8 mouse cellular contexts compared by ENCODE assay signal in the genomic region with DNA sequence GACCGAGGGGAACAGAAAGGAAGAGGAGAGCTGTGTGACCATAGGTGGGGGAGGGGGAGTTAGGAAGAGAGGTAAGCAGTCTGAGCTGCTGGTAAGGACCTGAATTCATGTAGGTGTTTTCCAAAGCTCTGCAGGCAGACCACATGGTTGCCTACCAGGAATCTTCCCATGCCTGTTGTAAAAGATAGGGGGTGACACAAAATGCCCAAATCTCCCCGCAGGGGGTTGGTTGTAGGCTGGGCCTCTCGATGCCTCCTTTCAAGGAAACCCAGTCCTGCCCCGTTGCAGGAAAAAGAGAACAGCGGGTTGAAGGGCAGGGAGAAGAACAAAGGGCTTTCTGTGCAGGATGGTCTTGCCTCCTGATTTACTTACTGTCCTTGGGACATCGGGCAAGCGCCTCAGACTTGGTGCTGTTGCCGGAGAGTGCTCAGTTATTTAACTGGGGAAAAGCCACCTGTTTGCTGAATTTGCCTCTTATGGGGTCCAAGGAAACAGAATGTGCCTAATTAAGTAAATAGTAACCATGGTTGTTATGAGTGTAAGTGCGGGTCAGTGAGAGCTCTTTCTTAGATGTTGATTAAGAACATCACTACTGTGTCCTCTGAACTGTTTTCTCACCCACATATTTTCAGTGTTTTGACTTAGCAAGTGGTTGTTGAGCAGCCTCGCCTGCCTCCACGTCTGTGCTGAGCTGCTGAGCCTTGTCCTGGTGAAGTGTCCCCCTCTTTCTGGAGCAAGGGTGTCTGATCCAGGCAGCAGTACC.
DNase-seq lines count a peak whose midpoint lies in the region; ATAC-seq and TF ChIP-seq lines count a peak whose summit lies in the region.

No protein-coding gene starts in this region.

- no peaks in the 10 kb centered on the region for H3K9me3 ChIP-seq in forebrain, postnatal 0 days (ENCODE audit: low read length)
- no peaks in the 10 kb centered on the region for H3K9me3 ChIP-seq in hindbrain, embryonic 16.5 days (ENCODE audit: control insufficient read depth, low read length)
- H3K9me3 ChIP-seq in limb, embryonic 12.5 days = no peaks in the 10 kb centered on the region
- H3K9me3 ChIP-seq in midbrain, embryonic 13.5 days = no peaks in the 10 kb centered on the region

- DNase-seq in heart, adult 11 months = peak; percentile 96
- no peak for DNase-seq in heart, adult 8-10 months (ENCODE audit: low spot score)
- DNase-seq in cerebellum, adult 8-10 months = peak; percentile 41
- no peak for DNase-seq in forebrain, postnatal 0 days

- 0 out of 2 replicates have a peak, but pooled peaks cover 5% of the 10 kb centered on the region for H3K4me1 ChIP-seq in forebrain, postnatal 0 days (ENCODE audit: insufficient read depth)
- peaks cover 13% of the 10 kb centered on the region for H3K4me1 ChIP-seq in hindbrain, embryonic 16.5 days (ENCODE audit: control insufficient read depth, insufficient read depth, low read depth, low read length)
- peaks cover 14% of the 10 kb centered on the region for H3K4me1 ChIP-seq in limb, embryonic 12.5 days (replicated peaks)
- H3K4me1 ChIP-seq in midbrain, embryonic 13.5 days (replicated peaks) = peaks cover 18% of the 10 kb centered on the region

- TF ChIP-seq CTCF in forebrain, postnatal 0 days (IDR thresholded peaks at IDR 0.05; ENCODE audit: low read depth) = no peak; the same call in 1 of the 2 replicates

- WGBS in forebrain, postnatal 0 days = 18% methylated on average over 11 of the region's 11 CpGs
- 18% methylated on average over 11 of the region's 11 CpGs for WGBS in hindbrain, embryonic 16.5 days
- 19% methylated on average over 11 of the region's 11 CpGs for whole genome bisulfite sequencing in limb, embryonic 12.5 days
- 18% methylated on average over 11 of the region's 11 CpGs for WGBS in midbrain, embryonic 13.5 days

- peak overlapping the region; percentile 55 for H3K4me2 ChIP-seq in forebrain, postnatal 0 days (ENCODE audit: low read depth)
- peak overlapping the region; percentile 70 for H3K4me2 ChIP-seq in hindbrain, embryonic 16.5 days (ENCODE audit: low read length)
- peak overlapping the region; percentile 67 for H3K4me2 ChIP-seq in limb, embryonic 12.5 days
- H3K4me2 ChIP-seq in midbrain, embryonic 13.5 days (replicated peaks) = peak overlapping the region; percentile 61

- H3K27me3 ChIP-seq in forebrain, postnatal 0 days (ENCODE audit: insufficient read depth, low read length) = no peaks in the 10 kb centered on the region
- no peaks in the 10 kb centered on the region; the same call in 1 of the 2 replicates for H3K27me3 ChIP-seq in hindbrain, embryonic 16.5 days (replicated peaks; ENCODE audit: control insufficient read depth, insufficient read depth, low read length)
- no peaks in the 10 kb centered on the region for H3K27me3 ChIP-seq in limb, embryonic 12.5 days
- peaks cover 3% of the 10 kb centered on the region; the same call in 1 of the 2 replicates for H3K27me3 ChIP-seq in midbrain, embryonic 13.5 days

- peak overlapping the region; percentile 34; the same call in 1 of the 2 replicates for H3K9ac ChIP-seq in forebrain, postnatal 0 days
- H3K9ac ChIP-seq in hindbrain, embryonic 16.5 days (ENCODE audit: low read depth, low read length) = peak overlapping the region; percentile 55; the same call in 1 of the 2 replicates
- H3K9ac ChIP-seq in limb, embryonic 12.5 days (replicated peaks) = peak overlapping the region; percentile 47; the same call in 1 of the 2 replicates
- H3K9ac ChIP-seq in midbrain, embryonic 13.5 days (replicated peaks) = peak overlapping the region; percentile 36

- H3K4me3 ChIP-seq in forebrain, postnatal 0 days (ENCODE audit: low read depth, low read length) = peak overlapping the region; percentile 28
- peak overlapping the region; percentile 37 for H3K4me3 ChIP-seq in hindbrain, embryonic 16.5 days (ENCODE audit: low read length)
- H3K4me3 ChIP-seq in limb, embryonic 12.5 days (replicated peaks) = peak overlapping the region; percentile 37
- peak overlapping the region; percentile 40 for H3K4me3 ChIP-seq in midbrain, embryonic 13.5 days (replicated peaks)

- peak; percentile 42 for ATAC-seq in forebrain, postnatal 0 days
- ATAC-seq in hindbrain, embryonic 16.5 days = peak; percentile 43; the same call in 1 of the 2 replicates
- ATAC-seq in limb, embryonic 12.5 days (ENCODE audit: insufficient number of reproducible peaks, insufficient read depth, low FRiP score, low TSS enrichment, low read depth) = peak; percentile 45; the same call in 1 of the 2 replicates
- ATAC-seq in midbrain, embryonic 13.5 days = peak; percentile 71
- no peak for ATAC-seq in activated CD4-positive, CD25-positive, alpha-beta regulatory T cell, adult 4 months

- H3K27ac ChIP-seq in forebrain, postnatal 0 days (ENCODE audit: low read depth, low read length) = 0 out of 2 replicates have a peak overlapping the region, but pooled peaks have one; percentile 57
- H3K27ac ChIP-seq in hindbrain, embryonic 16.5 days (ENCODE audit: low read depth, low read length) = peak overlapping the region; percentile 56
- peak overlapping the region; percentile 53; the same call in 1 of the 2 replicates for H3K27ac ChIP-seq in limb, embryonic 12.5 days
- H3K27ac ChIP-seq in midbrain, embryonic 13.5 days = no peak overlapping the region

- H3K36me3 ChIP-seq in forebrain, postnatal 0 days (ENCODE audit: insufficient read depth) = no peaks in the 10 kb centered on the region
- H3K36me3 ChIP-seq in hindbrain, embryonic 16.5 days (ENCODE audit: control insufficient read depth, insufficient read depth, low read length) = no peaks in the 10 kb centered on the region
- H3K36me3 ChIP-seq in limb, embryonic 12.5 days = no peaks in the 10 kb centered on the region
- no peaks in the 10 kb centered on the region for H3K36me3 ChIP-seq in midbrain, embryonic 13.5 days

Comparison
In these comparisons a context has a peak if more than half of its experiments do, and no peak if none do; other contexts are left out.
1. DNase-seq: peak in heart, adult 11 months (single experiment) and cerebellum, adult 8-10 months (single experiment); none in heart, adult 8-10 months (single experiment) and forebrain, postnatal 0 days (single experiment).
2. Peak in every context shown above with its lines, with median percentiles within 50 percentile points of each other: H3K4me2 ChIP-seq, H3K4me3 ChIP-seq and H3K9ac ChIP-seq.